ENCODE assay signal across 8 mouse cellular contexts in genomic region chr9:67830411-67831358, GRCm38 (mm10). TPM values are rescaled to one million over a fixed set of nuclear protein-coding genes. Genes with fewer than 3 reads are reported as not detected.
A peak's percentile ranks its signal among the peaks of the same experiment; 100 is the strongest.
DNase-seq lines count a peak whose midpoint lies in the region; ATAC-seq and TF ChIP-seq lines count a peak whose summit lies in the region.

No protein-coding gene starts in this region.

- H3K4me3 ChIP-seq in lung, embryonic 14.5 days (ENCODE audit: low read depth, low read length) = peak overlapping the region; percentile 57
- H3K4me3 ChIP-seq in intestine, embryonic 16.5 days (ENCODE audit: low read length) = peak overlapping the region; percentile 58
- H3K4me3 ChIP-seq in liver, embryonic 13.5 days (replicated peaks) = peak overlapping the region; percentile 75
- H3K4me3 ChIP-seq in neural tube, embryonic 14.5 days (ENCODE audit: low read depth, low read length) = peak overlapping the region; percentile 48

- peak; percentile 90 for ATAC-seq in lung, embryonic 14.5 days (ENCODE audit: insufficient read depth)
- peak; percentile 86 for ATAC-seq in intestine, embryonic 16.5 days
- ATAC-seq in liver, embryonic 13.5 days (ENCODE audit: low read depth) = peak; percentile 71
- peak; percentile 87 for ATAC-seq in neural tube, embryonic 14.5 days (ENCODE audit: low read depth)

- peak overlapping the region; percentile 94 for H3K4me2 ChIP-seq in lung, embryonic 14.5 days
- H3K4me2 ChIP-seq in intestine, embryonic 16.5 days (ENCODE audit: low read depth, low read length) = peak overlapping the region; percentile 96
- H3K4me2 ChIP-seq in liver, embryonic 13.5 days = peak overlapping the region; percentile 95
- peak overlapping the region; percentile 71 for H3K4me2 ChIP-seq in neural tube, embryonic 14.5 days (ENCODE audit: low read depth, low read length)

- peak; percentile 77 for DNase-seq in lung, embryonic 14.5 days
- no peak for DNase-seq in lung, postnatal 25 days (ENCODE audit: low spot score)
- peak; percentile 23 to 64 for DNase-seq in cerebellum, postnatal 4 days (ENCODE audit: low spot score in 2 of 2)
- peak; percentile 44 for DNase-seq in gastrocnemius, postnatal 14 days
- DNase-seq in liver, embryonic 13.5 days = peak; percentile 39
- no peak for DNase-seq in spleen, postnatal 4 days (ENCODE audit: low spot score in 2 of 2)

- H3K36me3 ChIP-seq in lung, embryonic 14.5 days (ENCODE audit: insufficient read depth) = no peaks in the 10 kb centered on the region
- no peaks in the 10 kb centered on the region for H3K36me3 ChIP-seq in intestine, embryonic 16.5 days (ENCODE audit: control insufficient read depth, insufficient read depth, low read length)
- no peaks in the 10 kb centered on the region for H3K36me3 ChIP-seq in liver, embryonic 13.5 days
- H3K36me3 ChIP-seq in neural tube, embryonic 14.5 days (ENCODE audit: control insufficient read depth, insufficient read depth, low read length) = no peaks in the 10 kb centered on the region

- TF ChIP-seq CTCF in lung, embryonic 14.5 days (IDR thresholded peaks at IDR 0.05; ENCODE audit: low read depth) = no peak

- H3K9me3 ChIP-seq in lung, embryonic 14.5 days (ENCODE audit: low read depth, low read length) = no peaks in the 10 kb centered on the region
- no peaks in the 10 kb centered on the region for H3K9me3 ChIP-seq in intestine, embryonic 16.5 days (ENCODE audit: control insufficient read depth, low read length)
- H3K9me3 ChIP-seq in liver, embryonic 13.5 days (replicated peaks) = peaks cover 3% of the 10 kb centered on the region; the same call in 1 of the 2 replicates
- H3K9me3 ChIP-seq in neural tube, embryonic 14.5 days (ENCODE audit: control insufficient read depth, low read length) = no peaks in the 10 kb centered on the region

- WGBS in lung, embryonic 14.5 days = 2% methylated on average over 59 of the region's 84 CpGs
- 2% methylated on average over 68 of the region's 84 CpGs for WGBS in intestine, embryonic 16.5 days
- 4% methylated on average over 61 of the region's 84 CpGs for WGBS in liver, embryonic 13.5 days (ENCODE audit: insufficient replicate concordance)
- 3% methylated on average over 67 of the region's 84 CpGs for WGBS in neural tube, embryonic 14.5 days

- intact Hi-C loops in gastrocnemius, postnatal 14 days (cut with DNase I; ENCODE audit: low total_unique reads) = no loop called here

- peaks cover 38% of the 10 kb centered on the region for H3K27me3 ChIP-seq in lung, embryonic 14.5 days (ENCODE audit: insufficient read depth, low read length)
- peaks cover 12% of the 10 kb centered on the region for H3K27me3 ChIP-seq in intestine, embryonic 16.5 days (replicated peaks; ENCODE audit: control insufficient read depth, insufficient read depth, low read length)
- peaks cover 54% of the 10 kb centered on the region for H3K27me3 ChIP-seq in liver, embryonic 13.5 days
- H3K27me3 ChIP-seq in neural tube, embryonic 14.5 days (ENCODE audit: control insufficient read depth, insufficient read depth, low read length) = peaks cover 28% of the 10 kb centered on the region

- H3K27ac ChIP-seq in lung, embryonic 14.5 days (ENCODE audit: low read depth) = peak overlapping the region; percentile 67
- H3K27ac ChIP-seq in intestine, embryonic 16.5 days (ENCODE audit: low read length) = no peak overlapping the region
- no peak overlapping the region; the same call in 1 of the 2 replicates for H3K27ac ChIP-seq in liver, embryonic 13.5 days
- no peak overlapping the region for H3K27ac ChIP-seq in neural tube, embryonic 14.5 days (ENCODE audit: low read depth, low read length)

- H3K9ac ChIP-seq in lung, embryonic 14.5 days = peak overlapping the region; percentile 57
- H3K9ac ChIP-seq in intestine, embryonic 16.5 days (ENCODE audit: low read depth, low read length) = peak overlapping the region; percentile 58
- H3K9ac ChIP-seq in liver, embryonic 13.5 days = peak overlapping the region; percentile 78
- peak overlapping the region; percentile 56 for H3K9ac ChIP-seq in neural tube, embryonic 14.5 days (replicated peaks; ENCODE audit: low read depth, low read length)

- peaks cover 11% of the 10 kb centered on the region for H3K4me1 ChIP-seq in lung, embryonic 14.5 days (ENCODE audit: insufficient read depth)
- H3K4me1 ChIP-seq in intestine, embryonic 16.5 days (ENCODE audit: control insufficient read depth, insufficient read depth, low read length) = peaks cover 16% of the 10 kb centered on the region
- H3K4me1 ChIP-seq in liver, embryonic 13.5 days (replicated peaks) = peaks cover 34% of the 10 kb centered on the region
- H3K4me1 ChIP-seq in neural tube, embryonic 14.5 days (ENCODE audit: control insufficient read depth, insufficient read depth, low read length) = 0 out of 2 replicates have a peak, but pooled peaks cover 5% of the 10 kb centered on the region

RNA-seq across cellular contexts. Expression of gene C2cd4a, which starts 1.4 kb away (rescaled TPM):
- 1.3 and 1.9 TPM in 2 replicates for polyA plus RNA-seq in lung, embryonic 14.5 days (2014; fragmentation: Nextera tagmentation; extraction: Ambion mirVana)
- under 1 TPM; 0.22 to 0.43 TPM for total RNA-seq in gastrocnemius, postnatal 14 days (2021)
- 0.24 and 0.54 TPM in 2 replicates for polyA plus RNA-seq in intestine, embryonic 16.5 days (2015; fragmentation: Nextera tagmentation; extraction: Ambion mirVana)
- polyA plus RNA-seq in liver, embryonic 13.5 days (2015; fragmentation: Nextera tagmentation; extraction: Ambion mirVana) = 3.4 and 4.2 TPM in 2 replicates
- polyA plus RNA-seq in neural tube, embryonic 14.5 days (2014; fragmentation: Nextera tagmentation; extraction: Ambion mirVana) = 0.57 and 0.63 TPM in 2 replicates

RNA-seq across cellular contexts. Expression of gene Vps13c, which starts 9.5 kb away (rescaled TPM):
- polyA plus RNA-seq in lung, embryonic 14.5 days (2014; fragmentation: Nextera tagmentation; extraction: Ambion mirVana) = 6.6 TPM in 2 replicates
- total RNA-seq in gastrocnemius, postnatal 14 days (2021) = 10 to 100 TPM; 21.0 to 22.8 TPM
- 4.2 and 4.5 TPM in 2 replicates for polyA plus RNA-seq in intestine, embryonic 16.5 days (2015; fragmentation: Nextera tagmentation; extraction: Ambion mirVana)
- 6.5 and 7.2 TPM in 2 replicates for polyA plus RNA-seq in liver, embryonic 13.5 days (2015; fragmentation: Nextera tagmentation; extraction: Ambion mirVana)
- polyA plus RNA-seq in neural tube, embryonic 14.5 days (2014; fragmentation: Nextera tagmentation; extraction: Ambion mirVana) = 11.0 and 16.5 TPM in 2 replicates

Comparison
In these comparisons a context has a peak if more than half of its experiments do, and no peak if none do; other contexts are left out.
1. DNase-seq: peak in lung, embryonic 14.5 days (single experiment), cerebellum, postnatal 4 days (2 of 2), gastrocnemius, postnatal 14 days (single experiment) and liver, embryonic 13.5 days (single experiment); none in lung, postnatal 25 days (single experiment) and spleen, postnatal 4 days (0 of 2).
2. Peak in every context shown above with its lines, with median percentiles within 50 percentile points of each other: ATAC-seq, H3K4me2 ChIP-seq, H3K4me3 ChIP-seq and H3K9ac ChIP-seq.